Mouse (Mus musculus): Measurements from ENCODE around the gene Hapln3. TPM values are rescaled to one million over a fixed set of nuclear protein-coding genes. Genes with fewer than 3 reads are reported as not detected.

Hapln3 gene
- total RNA-seq (2012; rRNA removed) (not detected in 2 replicates), polyA plus RNA-seq (2012; ENCODE audit: insufficient read depth in 1 of 2, insufficient read length in 2 of 2, low read depth in 1 of 2, low replicate concordance in 2 of 2, missing spikeins in 1 of 2) (not detected)

DNA sequence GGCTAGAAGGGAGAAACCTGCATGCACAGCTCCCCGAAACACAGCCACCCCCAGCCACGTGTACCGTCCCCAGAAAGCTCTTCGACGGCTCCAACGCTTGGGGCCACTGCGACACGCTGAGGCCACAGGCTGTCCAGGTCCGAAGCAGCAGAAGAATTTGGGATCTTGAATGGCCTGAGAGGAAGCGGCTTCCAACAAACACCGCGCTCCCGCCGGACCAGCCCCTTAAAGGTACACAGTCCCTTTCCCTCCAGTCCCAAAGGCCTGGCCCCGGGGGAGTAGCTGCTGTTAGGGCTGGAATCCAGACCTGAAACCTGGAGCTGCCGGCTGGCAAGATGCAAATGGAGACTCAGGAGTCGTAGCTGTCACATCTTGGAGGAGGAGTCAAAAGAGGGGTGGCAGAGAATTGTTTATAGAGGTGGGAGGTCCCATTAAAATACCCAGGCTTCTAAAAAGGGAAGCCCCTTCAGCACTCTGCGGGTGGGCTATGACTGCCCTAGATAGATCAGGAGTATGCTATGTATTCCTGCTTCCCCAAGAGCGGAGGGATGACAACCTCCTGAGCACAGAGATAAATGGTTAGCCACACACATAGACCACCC, at the start of gene Hapln3:
Gene Hapln3, minus strand, starts transcription at position 176 of the 602 bp plus-strand sequence.
- Histone ChIP-seq H3K4me1 (ENCODE audit: control insufficient read depth in 1 of 2, insufficient read depth in 2 of 2, low read length in 2 of 2) (peaks cover 0 to 4% of the 10 kb centered on the region in 2 experiments; a peak in 1 of 4 replicates), H3K9ac (ENCODE audit: control insufficient read depth, low read depth, low read length, poor library complexity, severe bottlenecking) (no peak within 1 kb of the TSS), H3K36me3 (ENCODE audit: control insufficient read depth in 1 of 2, insufficient read depth in 2 of 2, low read length in 2 of 2) (no peaks in the 10 kb centered on the region; a peak in 1 of 4 replicates), H3K27me3 (ENCODE audit: control insufficient read depth in 1 of 2, insufficient read depth in 2 of 2, low read length in 2 of 2) (no peaks in the 10 kb centered on the region), H3K4me3 (ENCODE audit: control insufficient read depth in 1 of 2, insufficient read depth in 1 of 2, low read depth in 2 of 2, low read length in 2 of 2) (no peak within 1 kb of the TSS), H3K79me2 (ENCODE audit: control insufficient read depth, insufficient read depth, low read length, poor library complexity) (no peaks in the 10 kb centered on the region), H3K27ac (ENCODE audit: control insufficient read depth, low read depth, low read length) (no peak within 1 kb of the TSS), H3K9me3 (replicated peaks; ENCODE audit: insufficient read depth, low read length) (no peaks in the 10 kb centered on the region)
- DNase-seq (ENCODE audit: low read depth, low spot score) = no peak
- no peak for TF ChIP-seq POLR2A (IDR thresholded peaks at IDR 0.05; ENCODE audit: control insufficient read depth in 1 of 2, insufficient read depth in 1 of 2, low read depth in 1 of 2, low read length in 2 of 2, poor library complexity in 1 of 2)
- no peak for TF ChIP-seq TBP (IDR thresholded peaks at IDR 0.05; ENCODE audit: low read depth, low read length)
- TF ChIP-seq POLR2AphosphoS5 (IDR thresholded peaks at IDR 0.05; ENCODE audit: borderline replicate concordance, low read depth, low read length) = no peak
- no peak for TF ChIP-seq EP300 (IDR thresholded peaks at IDR 0.05; ENCODE audit: low read depth in 1 of 2, low read length in 2 of 2)
- no peak for TF ChIP-seq ZC3H11A (IDR thresholded peaks at IDR 0.05; ENCODE audit: low read depth, low read length)
- no peak for TF ChIP-seq MXI1 (IDR thresholded peaks at IDR 0.05; ENCODE audit: low read depth, low read length)

- no peak overlapping the region for H3K4me3 ChIP-seq (ENCODE audit: control insufficient read depth in 1 of 2, insufficient read depth in 1 of 2, low read depth in 2 of 2, low read length in 2 of 2)
- TF ChIP-seq CHD2 (IDR thresholded peaks at IDR 0.05; ENCODE audit: low read length) = no peak
- no peak for TF ChIP-seq SIN3A (IDR thresholded peaks at IDR 0.05; ENCODE audit: low read length)
- TF ChIP-seq MAX (IDR thresholded peaks at IDR 0.05; ENCODE audit: low read length) = no peak
- TF ChIP-seq E2F4 (IDR thresholded peaks at IDR 0.05; ENCODE audit: borderline replicate concordance, low read depth, low read length) = no peak
- TF ChIP-seq MAZ (IDR thresholded peaks at IDR 0.05; ENCODE audit: low read depth, low read length) = no peak
- no peak for TF ChIP-seq BHLHE40 (IDR thresholded peaks at IDR 0.05; ENCODE audit: borderline replicate concordance, low read depth, low read length)
- TF ChIP-seq CHD1 (IDR thresholded peaks at IDR 0.05; ENCODE audit: low read depth, low read length) = no peak
- no peak for TF ChIP-seq MYC (IDR thresholded peaks at IDR 0.05; ENCODE audit: low read depth, low read length)
- no peak for TF ChIP-seq ZMIZ1 (IDR thresholded peaks at IDR 0.05; ENCODE audit: low read depth, low read length)
- TF ChIP-seq GATA1 (IDR thresholded peaks at IDR 0.05; ENCODE audit: low read depth, low read length) = no peak
- TF ChIP-seq SMC3 (IDR thresholded peaks at IDR 0.05; ENCODE audit: low read depth, low read length) = no peak
- no peak for TF ChIP-seq RCOR1 (IDR thresholded peaks at IDR 0.05; ENCODE audit: low read depth, low read length)
- no peak for TF ChIP-seq USF2 (IDR thresholded peaks at IDR 0.05; ENCODE audit: borderline replicate concordance in 1 of 2, insufficient read depth in 1 of 2, low read depth in 1 of 2, low read length in 2 of 2)
- TF ChIP-seq ZKSCAN1 (IDR thresholded peaks at IDR 0.05; ENCODE audit: low read depth, low read length) = no peak
- TF ChIP-seq POLR2AphosphoS5 (IDR thresholded peaks at IDR 0.05; ENCODE audit: borderline replicate concordance, low read depth, low read length) = no peak
- TF ChIP-seq MYB (IDR thresholded peaks at IDR 0.05; ENCODE audit: low read depth, low read length) = no peak
- TF ChIP-seq MXI1 (IDR thresholded peaks at IDR 0.05; ENCODE audit: low read depth, low read length) = no peak
- H3K27ac ChIP-seq (ENCODE audit: control insufficient read depth, low read depth, low read length) = no peak overlapping the region
- H3K79me2 ChIP-seq (ENCODE audit: control insufficient read depth, insufficient read depth, low read length, poor library complexity) = no peaks in the 10 kb centered on the region
- DNase-seq (ENCODE audit: low read depth, low spot score) = no peak
- no peaks in the 10 kb centered on the region for H3K36me3 ChIP-seq (ENCODE audit: control insufficient read depth in 1 of 2, insufficient read depth in 2 of 2, low read length in 2 of 2)
- peaks cover 0 to 3% of the 10 kb centered on the region in 2 experiments; a peak in 3 of 4 replicates for H3K27me3 ChIP-seq (ENCODE audit: control insufficient read depth in 1 of 2, insufficient read depth in 2 of 2, low read length in 2 of 2)
- H3K9ac ChIP-seq (ENCODE audit: control insufficient read depth, low read depth, low read length, poor library complexity, severe bottlenecking) = no peak overlapping the region
- H3K9me3 ChIP-seq (replicated peaks; ENCODE audit: insufficient read depth, low read length) = no peaks in the 10 kb centered on the region
- no peaks in the 10 kb centered on the region for H3K4me1 ChIP-seq (ENCODE audit: control insufficient read depth in 1 of 2, insufficient read depth in 2 of 2, low read length in 2 of 2)
Observed at GRCm38 (mm10) chr7:79173800-79174199, 43.0 kb upstream of the Hapln3 start.
